Mouse (Mus musculus) testis, adult 2 months (tissue): Measurements from ENCODE around the gene Tepsin. TPM values are rescaled to one million over a fixed set of nuclear protein-coding genes. Genes with fewer than 3 reads are reported as not detected.

Experiments used
- H3K27ac ChIP-seq: fragments of 200-500 bp; 2 replicates; pipeline ENCODE4 v1.5.1; 2012; ENCODE audit warnings: low read depth, low read length; ENCODE audit not compliant: control insufficient read depth, insufficient read depth
- H3K27me3 ChIP-seq: fragments of 200-500 bp; 2 replicates; pipeline ENCODE4 v1.6.1; 2012; ENCODE audit warnings: mild to moderate bottlenecking, low read length, moderate library complexity; ENCODE audit not compliant: control insufficient read depth, insufficient read depth
- H3K36me3 ChIP-seq: fragments of 200-500 bp; 2 replicates; pipeline ENCODE4 v1.6.1; 2012; ENCODE audit warnings: mild to moderate bottlenecking, low read length; ENCODE audit not compliant: control insufficient read depth, insufficient read depth
- H3K4me1 ChIP-seq: fragments of 200-500 bp; 2 replicates; pipeline ENCODE4 v1.6.1; 2012; ENCODE audit warnings: low read length; ENCODE audit not compliant: control insufficient read depth, insufficient read depth
- H3K4me3 ChIP-seq: fragments of 200-500 bp; 2 replicates; pipeline ENCODE4 v1.5.1; 2012; ENCODE audit warnings: low read depth, mild to moderate bottlenecking, low read length, moderate library complexity, mixed read lengths; ENCODE audit not compliant: control insufficient read depth
- CTCF ChIP-seq: fragments of 200-500 bp; IDR thresholded peaks from 2 replicates; pipeline ENCODE4 v1.5.1; 2012; ENCODE audit warnings: low read depth, mild to moderate bottlenecking, inconsistent platforms, low read length, moderate library complexity; ENCODE audit not compliant: control insufficient read depth, insufficient read depth, insufficient replicate concordance
- POLR2A ChIP-seq: fragments of 200-500 bp; IDR thresholded peaks from 2 replicates; pipeline ENCODE4 v1.6.1; 2012; ENCODE audit warnings: low read depth, mild to moderate bottlenecking, inconsistent platforms, low read length, moderate library complexity; ENCODE audit not compliant: control insufficient read depth
- polyA plus RNA-seq: library from polyadenylated mRNA; depleted of rRNA; stranded (reverse); fragments of >200 nt; gene quantifications from 2 replicates; pipeline ENCODE4 v1.2.3, GENCODE M21; 2012

Tepsin gene
- polyA plus RNA-seq, 1 experiment: 19.2 TPM

DNA sequence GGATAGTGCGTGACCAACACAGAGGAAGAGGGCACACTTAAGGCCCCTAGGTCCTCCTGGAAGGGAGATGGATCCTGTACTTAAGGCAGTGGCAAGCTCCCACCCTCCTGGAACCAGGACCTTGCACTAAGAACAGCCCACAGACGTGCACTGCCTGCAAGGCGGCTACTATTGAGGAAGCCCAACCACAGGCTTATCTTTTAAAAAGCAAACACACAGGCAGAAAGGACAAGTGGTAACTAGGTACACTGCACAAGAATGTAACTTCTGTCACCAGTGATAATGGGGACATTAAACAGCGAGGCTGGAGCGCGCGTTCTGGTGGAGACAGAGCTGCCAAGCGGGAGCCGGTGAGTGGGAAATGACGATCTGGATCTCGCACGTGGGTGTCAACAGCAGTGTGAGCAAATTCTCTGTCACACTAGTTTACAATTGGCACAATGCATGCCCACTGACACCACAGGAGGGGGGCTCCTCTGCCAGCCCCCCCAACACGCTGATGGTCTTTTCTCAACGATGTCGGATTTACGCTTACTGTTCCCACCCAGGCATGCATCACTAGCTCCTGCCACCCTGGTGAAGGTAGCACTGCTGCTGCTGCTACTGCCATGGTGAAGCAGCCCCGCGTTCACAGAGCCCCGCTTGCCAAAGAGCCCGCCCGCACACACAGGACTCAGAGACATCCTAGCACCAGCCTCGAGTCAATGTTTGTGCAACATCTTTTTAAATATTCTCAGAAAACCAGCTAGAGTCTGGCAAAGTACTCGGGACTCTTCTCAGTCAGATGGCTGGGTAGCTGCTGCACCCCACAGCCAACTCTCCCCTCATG, 38.5 kb upstream of the Tepsin start:
- TF ChIP-seq POLR2A: no peak
- TF ChIP-seq CTCF: no peak
- H3K27me3 ChIP-seq: no peaks in the 10 kb centered on the region
- no peak overlapping the region for H3K27ac ChIP-seq
- no peaks in the 10 kb centered on the region; the same call in 1 of the 2 replicates for H3K36me3 ChIP-seq
- no peak overlapping the region for H3K4me3 ChIP-seq
- no peaks in the 10 kb centered on the region for H3K4me1 ChIP-seq

DNA sequence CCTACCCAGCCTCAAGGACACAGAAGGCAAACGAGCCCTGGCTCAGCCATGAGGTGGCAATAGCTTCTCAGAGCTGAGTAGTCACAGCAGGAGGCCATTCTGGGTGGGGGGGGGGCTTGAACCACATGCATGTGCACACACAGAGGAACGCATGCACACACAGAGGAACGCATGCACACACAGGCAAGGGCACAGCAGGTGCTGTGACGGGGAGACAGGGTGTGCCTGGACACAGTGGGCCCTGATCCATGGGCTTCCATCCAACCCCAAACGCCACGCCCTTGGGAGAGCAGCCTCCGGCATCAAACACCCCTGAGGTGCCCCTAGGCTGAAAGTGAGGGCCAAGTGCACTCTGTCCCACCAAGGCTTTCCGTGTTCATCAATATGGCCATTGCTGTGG, 37.7 kb upstream of the Tepsin start:
- peaks cover under 1% of the 10 kb centered on the region; the same call in 1 of the 2 replicates for H3K36me3 ChIP-seq
- TF ChIP-seq CTCF (no peak), POLR2A (no peak)
- no peaks in the 10 kb centered on the region for H3K4me1 ChIP-seq
- H3K27me3 ChIP-seq: no peaks in the 10 kb centered on the region
- H3K27ac ChIP-seq: no peak overlapping the region
- H3K4me3 ChIP-seq: no peak overlapping the region

DNA sequence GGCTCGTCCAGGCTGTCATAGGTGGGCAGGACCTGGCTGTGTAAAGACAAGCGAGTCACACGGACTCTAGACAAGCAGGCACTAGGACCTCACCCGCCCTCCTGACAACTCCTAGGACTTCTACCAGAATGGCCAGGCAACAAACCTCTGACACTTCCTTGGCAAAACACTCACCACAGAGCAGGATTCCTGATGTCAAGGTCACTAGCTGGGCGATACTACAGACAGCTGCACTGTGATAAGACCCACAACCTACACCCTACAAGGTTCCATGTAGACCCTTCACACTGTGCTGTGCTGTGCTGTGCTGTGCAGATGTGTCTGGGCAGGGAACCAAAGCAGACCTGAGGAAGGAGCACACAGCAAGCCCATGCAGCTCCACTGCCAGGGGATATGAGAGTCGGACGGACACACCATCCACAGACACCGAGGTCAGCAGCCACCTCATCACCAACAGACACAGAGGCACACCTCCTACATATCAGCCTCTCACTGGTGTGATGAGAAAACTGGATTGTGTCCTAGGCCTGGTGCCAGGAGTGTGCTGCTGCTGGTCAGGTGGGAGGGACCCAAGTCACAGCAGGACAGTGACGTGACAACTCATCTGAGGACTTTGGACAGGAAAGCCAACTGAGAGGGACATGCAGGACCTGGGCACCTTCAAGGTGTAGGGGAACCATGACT, 36.5 kb upstream of the Tepsin start:
- no peak for TF ChIP-seq POLR2A
- no peak for TF ChIP-seq CTCF
- H3K36me3 ChIP-seq: peaks cover 3% of the 10 kb centered on the region; the same call in 1 of the 2 replicates
- H3K27me3 ChIP-seq: no peaks in the 10 kb centered on the region

DNA sequence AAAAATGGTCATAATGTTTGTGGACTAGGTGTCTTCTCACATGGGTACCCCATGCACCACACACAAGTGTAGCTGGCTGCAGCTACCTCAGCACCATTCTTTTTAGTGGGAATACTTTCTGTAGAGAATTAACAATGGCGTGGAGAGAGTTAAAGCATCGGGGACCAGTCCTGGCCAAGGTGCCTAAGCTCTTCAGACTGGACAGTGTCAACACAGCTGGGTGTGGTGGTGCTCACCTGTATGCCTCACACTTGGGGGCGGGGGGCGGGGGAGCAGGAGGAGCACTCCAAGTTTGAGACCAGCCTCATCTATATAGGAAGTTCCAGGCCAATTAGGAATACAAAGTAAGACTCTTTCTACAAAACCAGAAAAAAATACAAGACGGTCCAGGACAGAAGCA, 35.6 kb upstream of the Tepsin start:
- no peak overlapping the region for H3K27ac ChIP-seq
- no peak overlapping the region for H3K4me3 ChIP-seq
- H3K27me3 ChIP-seq: no peaks in the 10 kb centered on the region
- peaks cover 3% of the 10 kb centered on the region; the same call in 1 of the 2 replicates for H3K36me3 ChIP-seq
- no peaks in the 10 kb centered on the region for H3K4me1 ChIP-seq
- no peak for TF ChIP-seq CTCF
- TF ChIP-seq POLR2A: no peak

More for the DNA sequence above, 36.5 kb upstream of the Tepsin start:
- Histone ChIP-seq H3K4me1 (no peaks in the 10 kb centered on the region), H3K27ac (no peak overlapping the region), H3K4me3 (no peak overlapping the region)

DNA sequence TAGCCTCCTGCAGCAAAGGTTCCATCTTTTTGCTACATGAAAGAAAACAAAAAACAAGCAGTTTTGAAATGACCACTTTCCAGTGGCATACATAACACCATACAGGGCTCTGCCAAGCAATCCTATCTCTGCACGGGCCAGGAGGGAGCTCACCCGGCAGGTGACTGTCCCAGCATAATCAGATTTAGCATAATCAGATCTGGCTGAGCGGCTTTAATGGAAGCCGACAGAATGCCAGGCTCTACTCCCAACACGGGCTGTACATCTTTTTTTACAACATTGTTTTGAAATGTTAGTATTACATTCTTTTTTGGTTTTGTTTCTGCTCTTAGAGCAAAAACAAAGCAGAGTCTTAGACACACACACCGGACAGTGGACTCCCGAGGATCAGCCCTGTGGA, 30.8 kb upstream of the Tepsin start:
- H3K27me3 ChIP-seq: no peaks in the 10 kb centered on the region
- TF ChIP-seq POLR2A (no peak), CTCF (no peak)
- H3K27ac ChIP-seq: no peak overlapping the region
- H3K36me3 ChIP-seq: peaks cover 3% of the 10 kb centered on the region; the same call in 1 of the 2 replicates
- no peaks in the 10 kb centered on the region for H3K4me1 ChIP-seq
- H3K4me3 ChIP-seq: no peak overlapping the region

DNA sequence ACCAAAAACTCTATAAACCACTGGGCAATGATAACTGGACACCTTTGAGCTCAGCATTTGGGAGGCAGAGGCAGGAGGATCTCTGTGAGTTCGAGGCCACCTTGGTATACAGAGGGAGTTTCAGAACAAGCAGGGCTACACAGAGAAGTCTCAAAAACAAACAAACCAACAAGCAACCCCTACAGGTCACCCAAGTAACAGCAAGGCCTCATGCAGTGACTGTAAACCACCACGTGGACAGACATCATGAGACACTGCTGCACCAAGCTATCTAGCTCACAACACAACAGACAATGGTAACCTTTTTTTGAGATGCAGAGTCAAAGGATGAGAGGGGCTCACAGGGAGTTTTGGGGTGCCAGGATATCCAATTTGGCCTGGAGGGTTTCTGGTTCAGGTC, 28.3 kb upstream of the Tepsin start:
- no peaks in the 10 kb centered on the region for H3K27me3 ChIP-seq
- TF ChIP-seq POLR2A (no peak), CTCF (no peak)
- H3K36me3 ChIP-seq: peaks cover 5% of the 10 kb centered on the region; the same call in 1 of the 2 replicates

DNA sequence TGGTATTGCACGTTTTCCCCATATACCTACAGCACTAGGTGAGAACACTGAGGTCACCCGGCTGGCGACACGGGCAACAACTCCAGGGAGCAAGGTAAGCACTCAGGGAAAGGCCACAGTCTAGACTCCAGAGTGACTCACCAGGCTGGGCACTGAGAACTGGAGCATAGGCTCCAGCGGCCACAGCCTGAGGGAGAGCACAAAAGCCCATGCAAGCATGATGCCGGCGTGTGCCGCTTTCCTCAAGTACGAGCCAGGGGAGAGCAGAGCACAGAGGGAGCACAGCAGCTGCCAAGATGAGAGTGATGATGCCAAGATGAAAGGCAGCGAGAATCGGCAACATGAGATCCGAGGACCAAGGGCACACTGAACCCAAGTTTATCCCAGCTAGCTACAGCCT, 23.6 kb upstream of the Tepsin start:
- Histone ChIP-seq H3K36me3 (peaks cover 2% of the 10 kb centered on the region; the same call in 1 of the 2 replicates), H3K27ac (no peak overlapping the region), H3K27me3 (no peaks in the 10 kb centered on the region), H3K4me1 (no peaks in the 10 kb centered on the region), H3K4me3 (no peak overlapping the region)
- TF ChIP-seq CTCF (no peak), POLR2A (no peak)

More for the DNA sequence above, 28.3 kb upstream of the Tepsin start:
- Histone ChIP-seq H3K4me3 (no peak overlapping the region), H3K27ac (no peak overlapping the region), H3K4me1 (no peaks in the 10 kb centered on the region)
